Mouse (Mus musculus): ENCODE measurements around the gene Zfp212. TPM values are rescaled to one million over a fixed set of nuclear protein-coding genes. Genes with fewer than 3 reads are reported as not detected.

The Zfp212 gene
- total RNA-seq (2023), result 10 to 100 TPM; 17.6 to 18.1 TPM

GRCm38 (mm10) chr6:47920447-47921340 is at the start of gene Zfp212:
TSS of gene Zfp212 (plus strand) at chr6:47920476.

GRCm38 (mm10) chr6:47877058-47877457 is 43.2 kb upstream of the Zfp212 start, which contains the start of gene Zfp282:
TSS of gene Zfp282 (plus strand) at chr6:47877204.

GRCm38 (mm10) chr6:47953191-47953726 is 33.0 kb downstream of the Zfp212 start, which contains the start of gene Zfp956:
TSS of gene Zfp956 (plus strand) at chr6:47953390.

Other genes with a start within 250 kb of the Zfp212 start
- 10 to 100 TPM; 43.9 to 45.5 TPM for gene Pdia4, start 107.0 kb upstream of the Zfp212 start, total RNA-seq (2023)
- under 1 TPM in 1 of 2 experiments, not detected in 1; 0.31 TPM for gene Zfp786, start 89.6 kb upstream of the Zfp212 start, total RNA-seq (2023)
- 1 to 10 TPM; 9.0 to 9.2 TPM for gene Zfp398, start 84.8 kb upstream of the Zfp212 start, total RNA-seq (2023)
- 1 to 10 TPM; 8.5 to 9.7 TPM for gene Zfp282, start 43.3 kb upstream of the Zfp212 start, total RNA-seq (2023)
- gene Zfp956, start 32.9 kb downstream of the Zfp212 start, total RNA-seq (2023), result 1 to 10 TPM; 2.9 to 3.4 TPM
- 1 to 10 TPM; 6.8 to 8.6 TPM for gene Zfp777, start 128.4 kb downstream of the Zfp212 start, total RNA-seq (2023)
- gene Zfp746, start 166.1 kb downstream of the Zfp212 start, total RNA-seq (2023), result 10 to 100 TPM; 28.2 to 33.4 TPM